Mouse (Mus musculus): Measurements from ENCODE around the gene Ttll13.

The Ttll13 gene

DNA sequence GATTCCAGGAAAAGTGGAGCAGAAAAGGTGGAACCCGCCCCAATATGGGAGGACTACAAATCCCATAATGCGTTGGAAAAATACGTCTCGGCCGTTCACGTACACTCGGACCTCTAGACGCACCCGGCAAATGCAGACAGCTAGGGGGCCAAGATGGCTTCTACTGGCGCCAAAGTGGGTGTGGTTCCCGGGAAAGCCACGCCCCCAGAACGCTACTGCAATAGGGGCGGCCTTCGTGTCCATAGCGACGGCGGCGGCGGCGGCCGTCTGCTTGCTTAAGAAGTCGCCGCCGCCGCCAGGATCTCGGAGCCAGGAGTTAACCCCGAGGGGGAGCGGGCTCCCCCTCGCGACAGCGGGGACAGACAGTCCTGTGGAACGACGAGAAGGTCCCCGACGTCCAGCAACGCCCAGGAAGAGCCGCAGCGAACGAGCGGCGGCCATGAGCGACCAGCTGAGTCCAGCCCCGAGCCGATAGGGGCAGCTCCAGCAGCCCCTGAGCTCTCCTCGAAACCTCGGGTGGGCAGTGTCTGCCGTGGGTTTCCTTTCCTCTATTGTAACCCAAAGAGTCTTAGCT is at the start of gene Ttll13:
Ttll13 (plus strand) TSS at position 229 of the 574 bp plus-strand sequence.
- peak; percentile 97 for DNase-seq (ENCODE audit: low read depth, low spot score)

DNA sequence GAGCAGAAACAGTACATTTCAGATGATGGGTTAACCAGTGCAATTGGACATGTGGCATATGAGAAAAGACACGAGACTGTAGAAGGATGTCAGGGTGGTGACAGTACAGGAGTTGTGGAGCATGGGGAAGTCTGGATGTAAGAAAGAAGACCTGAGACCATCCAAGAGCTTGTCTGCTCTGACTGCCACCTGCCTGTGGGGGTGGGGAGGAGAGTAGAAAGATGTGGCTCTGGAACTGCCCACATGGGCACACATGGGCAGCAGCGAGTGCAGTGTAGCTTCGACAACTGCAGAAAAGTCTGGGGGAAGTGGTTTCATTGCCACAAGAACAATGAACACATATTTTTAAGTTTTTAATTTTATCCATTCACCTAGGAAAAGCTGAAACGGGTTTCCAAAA is 48.8 kb upstream of the Ttll13 start:
- no peak for DNase-seq (ENCODE audit: low read depth, low spot score)

DNA sequence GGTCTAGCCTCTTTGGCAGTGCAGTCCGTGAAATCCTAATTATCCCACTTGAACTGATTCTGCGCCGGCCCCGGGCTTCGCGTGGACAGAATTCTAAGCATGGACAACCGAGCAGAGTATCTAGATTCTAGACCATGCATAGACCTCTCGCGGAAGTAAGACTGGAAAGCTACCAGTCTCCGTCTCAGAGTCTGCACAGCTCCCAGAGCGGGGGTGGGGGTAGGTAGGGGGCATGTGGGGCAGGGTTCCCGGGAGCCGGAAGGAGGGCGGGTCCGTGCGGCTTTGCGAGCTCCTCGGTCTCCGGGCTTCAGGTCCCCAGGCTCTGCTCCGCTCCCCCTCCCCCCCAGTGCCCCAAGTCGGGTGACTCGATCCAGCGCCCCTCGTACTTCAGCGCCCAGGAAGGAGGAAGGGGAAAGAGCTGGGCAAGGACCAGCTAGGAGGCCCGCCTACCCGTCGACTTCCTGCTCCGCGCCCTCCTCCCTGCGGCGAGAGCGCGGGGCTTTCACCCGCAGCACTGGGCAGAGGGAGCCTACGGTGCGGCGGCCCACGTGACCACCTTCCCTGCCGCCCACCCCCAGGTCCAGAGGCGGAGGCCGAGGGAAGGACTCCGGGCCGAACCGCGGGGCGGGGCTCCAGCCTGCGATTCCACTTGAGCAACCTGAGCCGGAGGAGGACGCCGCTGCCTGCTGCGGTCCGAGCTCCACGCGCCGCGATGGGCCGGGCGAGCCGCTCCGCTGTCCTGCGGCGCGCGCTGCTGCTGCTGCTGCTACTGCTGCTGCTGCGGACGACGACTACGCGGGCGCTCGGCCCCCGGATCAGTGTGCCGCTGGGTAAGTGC is 48.0 kb upstream of the Ttll13 start:
- peak; percentile 75 for DNase-seq (ENCODE audit: low read depth, low spot score)

GRCm38 (mm10) chr7:80198863-80199262 is 47.3 kb upstream of the Ttll13 start:
- no peak for DNase-seq (ENCODE audit: low read depth, low spot score)

GRCm38 (mm10) chr7:80199286-80199685 is 46.9 kb upstream of the Ttll13 start:
- no peak for DNase-seq (ENCODE audit: low read depth, low spot score)

DNA sequence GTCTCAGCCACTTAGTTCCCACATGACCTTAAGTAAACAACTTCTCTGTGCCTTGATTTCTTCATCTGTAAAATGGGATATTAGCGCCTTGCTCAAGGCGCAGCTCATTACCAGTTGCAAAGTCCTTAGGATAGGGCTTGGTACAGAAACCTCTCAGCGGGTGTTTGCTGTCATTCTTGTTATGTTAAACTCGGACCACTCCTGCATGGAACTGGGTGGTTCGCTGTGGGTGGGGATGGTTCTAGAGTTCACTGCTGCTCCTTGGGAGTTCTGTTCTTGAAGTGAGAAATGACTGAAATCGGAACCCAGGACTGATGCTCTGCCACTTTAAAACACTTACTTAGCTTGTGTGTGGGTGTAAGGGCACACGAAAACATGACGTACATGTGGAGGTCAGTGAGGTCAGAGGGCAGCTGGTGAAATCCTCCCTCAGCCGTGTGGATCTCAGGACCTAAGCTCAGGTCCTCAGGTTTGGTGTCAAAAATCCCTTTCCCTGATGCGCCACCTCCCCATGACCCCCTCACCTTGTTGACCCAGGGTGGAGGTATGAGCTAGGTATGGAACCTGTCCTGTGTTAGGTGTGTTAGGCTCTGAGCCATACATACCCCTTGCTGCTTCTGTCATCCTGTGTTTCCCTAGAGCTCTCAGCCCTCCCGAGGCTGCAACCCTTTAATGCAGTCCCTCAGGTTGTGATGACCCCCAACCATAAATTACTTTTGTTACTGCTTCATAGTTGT is 46.2 kb upstream of the Ttll13 start:
- no peak for DNase-seq (ENCODE audit: low read depth, low spot score)

DNA sequence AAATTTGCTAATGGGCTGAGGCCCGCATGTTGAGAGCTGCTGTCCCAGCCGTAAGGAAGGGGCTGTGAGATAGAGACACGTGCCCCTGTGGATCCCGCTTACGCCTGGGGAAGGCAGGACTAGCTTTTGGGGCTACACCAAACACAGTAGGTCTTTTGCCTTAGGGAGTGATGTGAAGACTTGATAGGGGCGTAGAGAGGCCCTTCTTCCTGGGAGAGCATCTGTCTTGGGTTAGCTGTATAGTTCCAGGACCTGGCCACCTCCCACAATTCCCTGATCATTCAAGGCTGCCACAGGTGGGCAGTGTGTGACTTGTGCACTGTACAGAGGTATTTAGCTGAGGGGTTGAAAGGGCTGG is 45.6 kb upstream of the Ttll13 start:
- DNase-seq (ENCODE audit: low read depth, low spot score): no peak

DNA sequence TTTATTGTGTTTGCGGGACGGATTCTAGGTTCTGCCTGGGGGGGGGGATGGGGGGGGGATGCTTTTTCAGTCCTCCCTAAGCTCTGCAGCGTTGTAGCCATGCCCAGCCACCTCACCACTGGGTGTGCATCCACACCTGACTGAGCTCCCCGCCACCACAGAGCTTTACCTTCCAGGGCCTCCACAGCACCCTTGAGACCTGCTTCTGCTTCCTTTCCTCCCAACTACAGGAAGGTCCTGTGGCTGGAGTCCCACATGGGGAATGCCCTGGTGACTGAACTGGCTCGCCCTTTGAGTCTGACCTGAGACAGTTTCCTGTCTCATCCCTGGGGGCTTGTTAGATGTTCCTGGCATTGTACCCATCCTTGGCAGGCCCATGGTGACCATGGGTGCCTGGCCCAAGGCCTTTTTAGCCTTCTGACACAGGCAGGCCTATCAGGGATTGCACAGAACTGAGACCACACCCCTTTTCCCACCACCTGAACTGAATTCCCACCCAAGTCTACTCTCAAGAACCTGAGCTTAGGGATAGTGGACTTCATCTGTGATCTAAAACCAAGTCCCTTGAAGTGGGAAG is 45.1 kb upstream of the Ttll13 start:
- DNase-seq (ENCODE audit: low read depth, low spot score): no peak

DNA sequence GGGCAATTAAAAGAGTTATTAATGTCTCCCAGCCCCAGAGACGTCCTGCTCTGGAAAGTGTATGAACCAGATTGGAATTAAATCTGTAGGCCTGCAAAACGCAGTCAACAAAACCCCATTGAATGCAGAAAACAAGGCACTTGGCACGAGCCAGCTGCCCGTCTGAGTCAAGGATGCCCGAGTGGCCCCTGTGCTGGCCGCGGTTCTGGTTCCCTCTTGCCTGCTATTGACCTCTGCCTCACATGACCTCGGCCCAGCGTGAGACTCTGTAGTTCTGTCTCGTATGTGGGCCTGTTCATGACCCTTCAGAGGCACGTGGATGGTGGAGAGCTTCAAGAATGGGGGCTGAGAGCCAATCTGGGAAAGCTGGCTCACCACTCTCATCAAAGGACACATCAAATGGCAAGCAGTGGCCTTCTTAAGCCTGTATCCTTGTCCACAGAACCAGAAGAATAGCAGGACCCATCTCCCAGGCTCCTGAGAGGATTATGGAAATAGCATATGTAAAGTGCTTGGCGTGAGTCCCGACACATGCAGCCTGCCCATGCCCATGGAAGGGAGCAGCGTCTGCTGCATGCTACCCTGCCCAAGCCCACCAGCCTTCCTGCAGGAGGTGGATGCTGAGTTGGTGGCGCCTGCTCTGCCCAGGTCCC is 44.2 kb upstream of the Ttll13 start:
- DNase-seq (ENCODE audit: low read depth, low spot score): no peak

DNA sequence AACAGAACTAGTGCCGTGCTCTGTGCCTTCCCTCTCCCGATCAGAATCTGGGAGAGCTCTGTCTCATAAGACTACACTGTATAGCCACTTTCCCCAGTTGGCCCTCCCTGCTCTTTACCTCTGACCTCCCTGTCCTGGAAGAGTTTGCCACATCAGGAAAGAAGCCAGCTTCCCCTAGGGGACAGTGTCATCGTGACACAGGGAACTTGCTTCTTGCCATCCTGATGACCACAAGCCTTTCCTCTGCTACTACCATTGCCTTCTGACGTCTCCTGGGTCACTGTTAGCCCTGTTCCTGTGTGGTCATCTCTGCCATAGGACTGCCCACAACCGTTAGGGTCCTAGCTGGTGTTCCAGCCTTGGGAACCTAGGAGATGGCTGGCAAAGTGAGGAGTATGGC is 43.2 kb upstream of the Ttll13 start:
- DNase-seq (ENCODE audit: low read depth, low spot score): no peak

GRCm38 (mm10) chr7:80203638-80204096 is 42.5 kb upstream of the Ttll13 start:
- DNase-seq (ENCODE audit: low read depth, low spot score): no peak

DNA sequence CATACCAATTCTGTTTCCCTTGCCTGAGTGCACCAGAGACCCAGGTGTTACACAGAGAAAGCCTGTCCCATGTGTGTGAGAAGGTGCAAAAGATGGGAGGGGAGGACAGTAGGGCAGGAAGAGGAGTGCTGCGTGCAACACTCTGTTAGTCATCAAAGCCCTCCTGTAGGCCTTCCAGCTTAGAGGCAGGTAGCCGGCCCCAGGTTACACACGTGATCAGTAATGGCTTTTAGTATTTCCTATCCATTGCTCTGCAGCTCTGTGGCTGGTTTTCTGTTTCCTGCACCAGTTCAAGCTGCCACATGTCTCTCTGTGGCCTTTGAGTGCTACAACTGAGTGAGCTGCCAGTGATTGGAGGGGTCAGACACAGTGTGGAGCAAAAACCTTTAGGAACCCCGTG is 41.8 kb upstream of the Ttll13 start:
- no peak for DNase-seq (ENCODE audit: low read depth, low spot score)

DNA sequence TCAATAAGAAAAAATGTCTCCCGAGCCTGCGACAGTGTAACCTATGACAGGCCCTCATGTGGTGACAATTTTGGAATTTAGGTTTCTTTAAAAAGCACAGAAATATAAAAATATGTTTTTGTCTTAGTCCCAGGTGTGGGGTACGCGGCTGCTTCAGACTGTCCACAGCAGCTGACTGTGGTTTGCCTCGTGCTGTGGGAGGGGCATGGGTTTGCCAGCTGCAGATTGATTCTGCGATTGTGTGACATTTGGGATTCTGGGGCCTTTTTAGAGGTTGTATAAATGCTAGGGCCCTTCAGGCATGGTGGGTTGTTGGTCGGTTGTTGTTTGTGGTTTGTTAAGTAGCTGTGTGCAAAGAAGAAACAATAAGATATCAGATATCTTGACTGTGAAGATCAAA is 41.2 kb upstream of the Ttll13 start:
- no peak for DNase-seq (ENCODE audit: low read depth, low spot score)

- no peak for DNase-seq (ENCODE audit: low read depth, low spot score)
Observed at GRCm38 (mm10) chr7:80205705-80206589, 40.2 kb upstream of the Ttll13 start.

- DNase-seq (ENCODE audit: low read depth, low spot score): peak; percentile 49
Observed at GRCm38 (mm10) chr7:80207314-80207731, 38.9 kb upstream of the Ttll13 start.

- no peak for DNase-seq (ENCODE audit: low read depth, low spot score)
Observed at GRCm38 (mm10) chr7:80208026-80208642, 38.0 kb upstream of the Ttll13 start.

GRCm38 (mm10) chr7:80208738-80209430 is 37.3 kb upstream of the Ttll13 start:
- no peak for DNase-seq (ENCODE audit: low read depth, low spot score)

GRCm38 (mm10) chr7:80209669-80210068 is 36.5 kb upstream of the Ttll13 start:
- no peak for DNase-seq (ENCODE audit: low read depth, low spot score)

DNA sequence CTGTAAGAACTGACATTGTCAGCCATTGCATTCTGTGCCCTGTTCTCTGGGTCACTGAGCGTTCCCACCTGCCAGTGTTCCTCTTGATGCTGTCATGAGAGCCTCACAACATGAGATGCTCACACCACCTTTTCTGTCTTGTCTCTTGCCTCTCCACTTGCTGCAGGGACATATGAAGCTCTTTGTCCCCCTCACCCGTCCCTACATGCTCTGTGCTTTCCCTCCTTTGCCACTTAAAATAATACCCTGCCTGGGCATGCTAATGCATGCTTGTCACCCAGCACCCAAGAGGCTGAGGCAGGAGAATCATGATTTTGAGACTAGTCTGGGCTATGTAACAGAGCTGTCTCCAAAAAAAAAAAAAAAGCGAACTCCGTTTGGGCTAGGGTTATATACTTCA is 35.2 kb upstream of the Ttll13 start:
- DNase-seq (ENCODE audit: low read depth, low spot score): no peak

- no peak for DNase-seq (ENCODE audit: low read depth, low spot score)
Observed at GRCm38 (mm10) chr7:80213604-80214003, 32.6 kb upstream of the Ttll13 start.

Measured in 3T3-L1 (cell line).